Mouse (Mus musculus) layer of hippocampus, adult 8-10 months (tissue): ENCODE data around the gene Itgad. TPM values are rescaled to one million over a fixed set of nuclear protein-coding genes. Genes with fewer than 3 reads are reported as not detected.

Experiments
- DNase-seq, 2 experiments: peaks; one replicate each; pipeline ENCODE4 v3.0.0; 2022; ENCODE audit warnings: low spot score in 2 of 2
- total RNA-seq, 4 experiments: library from RNA; stranded (reverse); gene quantifications; 2 replicates each; pipeline ENCODE4 v1.2.4; 2022

Itgad gene
- total RNA-seq, 4 experiments from 2014 or later = 0.61 to 1.7 (median 0.83) TPM

DNA sequence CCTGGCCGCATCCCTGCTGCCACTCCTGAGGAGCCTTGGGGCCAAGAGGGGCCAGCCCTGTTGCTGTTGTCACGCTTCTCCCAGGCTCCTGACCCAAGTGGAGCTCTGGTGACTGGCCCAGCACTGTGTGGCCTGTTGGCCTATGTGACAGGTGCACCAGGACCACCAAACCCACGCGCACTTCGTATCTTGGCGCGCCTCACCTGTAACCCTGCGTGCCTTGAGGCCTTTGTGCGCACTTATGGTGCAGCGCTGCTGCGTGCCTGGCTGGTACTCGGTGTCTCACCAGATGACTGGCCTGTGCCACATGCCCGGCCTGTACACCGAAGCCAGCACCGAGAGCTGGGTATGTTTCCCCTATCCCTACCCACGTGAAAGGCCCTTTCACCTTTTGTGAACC is 88.2 kb downstream of the Itgad start:
- DNase-seq = no peak

DNA sequence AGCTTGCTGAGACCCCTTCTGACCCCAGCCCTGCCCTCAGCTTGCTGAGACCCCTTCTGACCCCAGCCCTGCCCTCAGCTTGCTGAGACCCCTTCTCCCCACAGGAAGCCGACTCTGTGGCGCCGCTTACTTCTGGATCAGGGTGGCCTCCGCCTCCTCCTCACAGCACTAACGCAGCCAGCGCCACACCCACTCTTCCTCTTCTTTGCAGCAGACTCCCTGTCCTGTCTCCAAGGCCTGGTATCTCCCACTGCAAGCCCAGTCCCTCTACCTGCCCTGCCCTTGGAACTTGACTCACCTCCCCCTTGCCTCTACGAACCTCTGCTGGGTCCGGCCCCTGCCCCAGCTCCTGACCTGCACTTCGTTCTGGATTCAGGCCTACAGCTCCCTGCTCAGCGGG is 89.7 kb downstream of the Itgad start:
- DNase-seq = no peak

DNA sequence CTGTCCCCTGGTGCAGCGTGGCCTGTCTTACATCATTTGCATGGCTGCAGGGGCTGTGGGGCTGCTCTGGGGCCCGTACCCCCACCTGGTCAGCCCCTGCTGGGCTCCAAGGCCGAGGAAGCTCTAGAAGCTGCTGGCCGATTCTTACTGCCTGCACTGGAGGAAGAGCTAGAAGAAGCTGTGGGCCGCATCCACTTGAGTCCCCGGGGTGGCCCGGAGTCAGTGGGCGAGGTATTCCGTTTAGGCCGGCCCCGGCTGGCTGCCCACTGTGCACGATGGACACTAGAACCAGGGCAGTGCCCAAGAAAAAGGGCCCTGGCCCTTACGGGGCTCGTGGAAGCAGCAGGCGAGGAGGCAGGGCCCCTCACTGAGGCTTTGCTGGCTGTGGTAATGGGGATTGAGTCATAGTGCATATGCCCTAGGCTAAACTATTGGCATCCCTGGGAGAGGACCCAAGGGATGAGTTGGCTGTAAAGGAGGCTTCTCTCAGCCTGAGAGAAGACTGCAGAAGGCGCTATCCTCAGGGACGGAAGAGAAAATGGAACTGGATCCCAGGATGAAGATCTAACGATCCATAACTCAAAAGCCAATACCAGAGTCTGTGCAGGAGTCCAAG is 90.3 kb downstream of the Itgad start:
- no peak for DNase-seq

DNA sequence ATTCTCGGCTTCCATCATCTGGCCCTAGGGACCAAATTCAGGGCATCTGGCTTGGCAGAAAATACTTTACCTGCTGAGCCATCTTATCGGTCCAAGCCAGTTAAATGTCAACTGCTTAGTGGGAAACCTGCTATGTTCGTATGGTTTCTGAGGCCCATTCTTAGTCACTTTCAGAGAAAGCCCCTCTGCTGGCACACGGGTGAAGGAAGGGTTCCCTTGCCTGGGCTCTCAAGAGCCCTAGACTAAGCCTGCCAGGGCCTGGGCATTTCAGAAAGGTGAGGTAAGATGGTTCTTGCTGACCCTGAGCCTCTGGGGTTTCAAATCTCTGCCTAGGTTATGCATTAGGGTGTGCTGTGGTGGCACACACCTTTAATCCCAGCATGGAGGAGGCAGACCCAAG is 91.4 kb downstream of the Itgad start:
- no peak for DNase-seq

DNA sequence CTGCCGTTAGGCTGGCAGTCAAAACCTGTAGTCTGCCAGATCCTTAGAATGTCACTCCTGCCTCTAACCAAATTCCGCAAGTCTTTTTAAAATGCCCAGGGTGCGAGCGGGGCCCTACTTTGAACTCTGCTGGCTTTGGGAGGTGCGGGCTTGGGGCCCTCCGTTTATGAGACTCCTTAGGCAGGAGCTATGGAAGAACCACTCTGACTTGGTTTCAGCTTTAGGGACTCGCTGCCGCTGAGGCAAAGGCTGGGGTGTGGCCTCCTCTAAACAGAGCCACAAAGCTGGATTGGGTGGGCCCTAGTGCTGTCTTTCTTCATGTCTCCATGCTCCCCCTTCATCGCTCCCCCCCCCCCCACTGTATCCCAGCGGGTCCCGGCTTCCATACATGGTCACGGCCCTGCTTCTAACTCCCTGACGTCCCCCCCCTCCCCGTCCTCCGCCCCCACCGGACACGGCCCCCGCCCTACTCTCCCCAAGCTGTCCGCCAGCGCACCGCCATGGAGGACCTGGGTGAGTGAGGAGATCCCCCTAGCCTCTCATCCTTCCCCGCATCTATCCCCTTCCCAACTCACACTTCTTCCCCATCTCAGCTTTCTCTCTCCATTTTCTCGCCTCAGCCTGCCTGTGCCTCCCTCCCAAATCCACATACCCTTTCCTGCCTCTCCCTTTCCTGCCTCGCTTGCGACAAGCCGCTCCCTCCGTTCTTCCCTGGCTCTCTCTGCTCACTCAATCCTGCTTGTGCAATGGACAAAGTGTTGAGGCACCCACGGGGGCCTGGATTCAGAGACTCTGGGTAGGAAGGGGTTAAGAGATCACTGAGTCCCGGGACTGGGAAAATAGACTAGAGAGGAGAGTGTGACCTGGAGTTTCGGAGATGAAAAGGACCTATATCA is 92.6 kb downstream of the Itgad start, which contains the start of gene Tgfb1i1:
Gene Tgfb1i1, plus strand, starts transcription at position 317 of the 896 bp plus-strand sequence.
- no peak for DNase-seq

GRCm38 (mm10) chr7:128247443-128247842 is 93.3 kb downstream of the Itgad start:
- DNase-seq = peak; percentile 74 to 86

DNA sequence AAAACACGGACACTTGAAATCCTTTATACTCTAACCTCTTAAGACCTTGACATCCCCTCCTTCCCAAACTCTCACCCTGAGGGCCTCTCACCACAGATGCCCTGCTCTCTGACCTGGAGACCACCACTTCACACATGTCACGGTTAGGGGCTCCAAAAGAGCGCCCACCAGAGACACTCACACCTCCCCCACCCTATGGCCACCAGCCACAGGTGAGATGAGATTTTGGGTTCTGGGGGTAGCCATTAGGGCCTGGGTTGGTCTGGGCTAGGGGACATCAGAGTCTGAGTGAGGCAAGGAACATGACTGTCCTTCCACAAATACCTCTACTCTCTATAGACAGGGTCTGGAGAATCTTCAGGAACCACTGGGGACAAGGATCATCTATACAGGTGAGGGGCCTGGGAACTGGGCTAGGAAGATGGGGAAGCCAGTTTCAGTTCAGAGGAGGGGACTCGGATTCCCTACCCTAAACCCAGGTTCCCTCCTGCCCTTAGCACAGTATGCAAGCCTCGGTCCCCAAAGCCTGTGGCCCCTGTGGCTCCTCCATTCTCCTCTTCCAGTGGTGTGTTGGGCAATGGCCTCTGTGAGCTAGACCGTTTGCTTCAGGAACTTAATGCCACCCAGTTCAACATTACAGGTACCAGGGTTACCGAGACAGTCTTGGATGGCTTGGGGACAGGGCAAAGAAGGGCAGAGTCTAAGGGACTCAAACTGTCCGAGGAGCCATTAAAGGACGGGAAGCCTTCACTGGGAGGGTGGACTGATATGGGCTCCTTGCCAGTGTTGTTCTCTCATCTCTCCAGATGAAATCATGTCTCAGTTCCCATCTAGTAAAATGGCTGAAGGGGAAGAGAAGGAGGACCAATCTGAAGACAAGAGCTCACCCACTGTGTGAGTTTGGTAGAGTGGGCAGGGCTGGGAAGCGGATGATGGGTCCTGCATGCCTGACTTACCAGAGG is 94.2 kb downstream of the Itgad start:
- no peak for DNase-seq

DNA sequence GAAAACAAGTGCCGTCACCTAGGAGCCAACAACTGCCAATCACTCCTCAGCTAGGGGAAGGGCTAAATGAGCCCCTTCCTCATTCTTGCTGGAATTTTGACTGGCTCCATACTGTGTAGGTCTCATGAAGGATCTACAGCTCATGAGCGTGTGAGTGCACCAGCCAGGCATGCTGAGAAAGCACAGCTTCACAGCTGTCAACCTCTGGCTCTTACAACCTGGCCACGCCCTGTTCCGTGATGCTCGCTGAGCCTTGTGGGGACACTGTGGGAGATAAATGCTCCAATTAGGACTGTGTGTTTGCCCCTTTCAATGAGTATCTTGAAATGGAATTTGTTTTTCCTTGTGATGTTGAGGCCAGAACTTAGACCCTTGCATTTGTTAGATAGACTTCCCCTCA is 95.8 kb downstream of the Itgad start:
- no peak for DNase-seq

GRCm38 (mm10) chr7:128251946-128252345 is 97.8 kb downstream of the Itgad start:
- no peak for DNase-seq

GRCm38 (mm10) chr7:128252609-128253008 is 98.4 kb downstream of the Itgad start:
- DNase-seq = peak; percentile 79 to 82

GRCm38 (mm10) chr7:128254978-128255377 is 100.8 kb downstream of the Itgad start:
- DNase-seq = no peak

DNA sequence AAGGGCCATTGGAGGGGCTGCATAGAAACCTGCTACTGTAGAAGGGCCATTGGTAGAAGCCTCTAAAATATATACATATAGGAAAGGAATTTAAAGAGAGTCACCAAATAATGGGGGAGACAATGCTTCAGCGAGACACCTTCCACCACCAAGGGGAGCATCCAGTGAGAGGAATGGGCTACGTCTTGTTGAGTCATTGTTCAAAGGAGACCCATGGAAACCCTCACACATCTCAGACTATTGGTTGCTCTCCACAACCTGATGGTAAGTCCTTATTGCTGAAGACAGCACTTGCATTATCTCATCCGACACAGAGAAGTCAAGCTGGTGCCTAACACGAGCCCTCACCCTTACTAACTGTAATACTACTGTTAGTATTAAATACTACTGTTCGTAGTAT is 101.6 kb downstream of the Itgad start:
- no peak for DNase-seq

DNA sequence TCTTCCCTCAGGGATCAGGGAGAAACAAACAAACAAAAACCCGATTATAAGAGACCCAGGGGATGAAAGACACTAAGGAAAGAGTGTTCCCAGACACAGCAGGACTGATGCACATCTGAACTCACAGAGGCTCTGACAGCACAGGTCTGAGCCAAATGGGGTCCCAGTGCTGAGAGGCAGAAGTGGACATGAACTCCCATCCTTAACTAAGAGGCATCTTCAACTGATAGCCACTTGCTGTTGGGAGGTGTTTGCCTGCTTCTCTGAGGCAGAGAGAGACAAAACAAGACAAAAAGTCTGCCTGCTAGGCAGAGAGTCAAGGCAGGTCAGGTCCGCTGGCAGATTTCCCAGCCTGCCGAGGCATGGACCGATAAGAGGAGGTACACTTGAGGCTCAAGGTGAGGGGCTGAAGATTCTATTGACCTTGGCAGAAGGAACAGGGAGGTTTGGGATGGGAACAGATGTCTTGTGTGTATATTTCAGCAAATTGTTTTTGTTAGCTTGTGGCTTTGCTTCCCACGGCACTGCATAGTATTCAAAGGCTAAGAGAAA is 102.7 kb downstream of the Itgad start:
- DNase-seq = no peak

DNA sequence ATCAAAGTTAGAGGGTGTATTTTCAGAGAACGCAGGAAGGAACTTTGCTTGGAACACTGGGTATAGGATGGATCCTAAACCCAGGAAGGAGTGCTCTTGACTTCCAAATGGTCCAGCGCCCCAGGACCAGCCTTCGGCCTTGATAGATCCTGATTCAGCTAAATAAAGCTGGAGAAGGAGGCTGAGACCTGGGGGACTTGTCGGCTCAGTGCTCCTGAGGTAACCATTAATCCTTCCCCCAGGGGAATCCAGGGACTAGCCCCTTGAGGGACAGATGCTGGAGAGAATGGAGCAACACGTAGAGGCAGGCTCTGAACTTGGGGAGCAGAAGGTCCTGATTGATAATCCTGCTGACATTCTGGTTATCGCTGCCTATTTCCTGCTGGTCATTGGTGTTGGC is 111.2 kb downstream of the Itgad start, which contains the start of gene Slc5a2:
Gene Slc5a2, plus strand, starts transcription at position 247 of the 400 bp plus-strand sequence.
- DNase-seq = no peak

DNA sequence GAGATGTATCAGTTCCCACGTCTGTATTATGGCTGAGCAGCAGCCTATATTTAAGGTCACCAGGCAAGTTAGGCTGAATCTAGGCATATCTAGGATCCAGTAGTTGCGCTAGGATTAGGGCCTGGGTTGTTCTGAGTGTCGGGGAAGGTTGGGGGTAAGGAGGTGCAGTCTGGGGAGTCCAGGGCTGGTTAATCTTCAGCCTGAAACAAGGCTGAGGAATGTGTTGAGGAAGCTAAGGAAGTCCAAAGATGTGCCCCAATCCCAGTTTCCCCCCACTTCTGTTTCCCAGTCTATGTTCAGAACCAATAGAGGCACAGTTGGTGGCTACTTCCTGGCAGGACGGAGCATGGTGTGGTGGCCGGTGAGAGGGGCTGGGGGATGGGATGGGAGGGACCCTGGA is 111.9 kb downstream of the Itgad start:
- DNase-seq = no peak

GRCm38 (mm10) chr7:128267391-128267790 is 113.2 kb downstream of the Itgad start:
- no peak for DNase-seq

- DNase-seq = no peak
Observed at GRCm38 (mm10) chr7:128267813-128268212, 113.6 kb downstream of the Itgad start.

DNA sequence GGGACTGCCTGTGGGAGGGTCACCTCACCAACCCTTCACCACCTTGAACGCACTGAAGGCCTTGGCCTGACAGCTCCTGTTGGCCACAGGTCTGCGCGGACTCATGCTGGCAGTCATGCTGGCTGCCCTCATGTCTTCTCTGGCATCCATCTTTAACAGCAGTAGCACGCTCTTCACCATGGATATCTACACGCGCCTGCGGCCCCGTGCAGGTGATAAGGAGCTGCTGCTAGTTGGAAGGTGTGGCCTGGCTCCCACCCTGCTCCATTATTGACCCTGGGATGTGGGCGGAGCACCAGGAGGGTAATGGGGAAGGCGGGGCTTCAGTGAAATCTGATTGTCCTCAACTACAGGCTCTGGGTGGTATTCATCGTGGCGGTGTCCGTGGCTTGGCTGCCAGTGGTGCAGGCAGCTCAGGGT is 116.3 kb downstream of the Itgad start:
- DNase-seq = no peak

- DNase-seq = no peak
Observed at GRCm38 (mm10) chr7:128271496-128271895, 117.3 kb downstream of the Itgad start.
